Mouse (Mus musculus) ES-E14 (cell line): ENCODE data around the gene 4930523C07Rik. TPM values are rescaled to one million over a fixed set of nuclear protein-coding genes. Genes with fewer than 3 reads are reported as not detected.

ENCODE experiments used
- DNase-seq: peaks from one replicate; pipeline ENCODE4 v3.0.0-alpha.2; 2013; ENCODE audit warnings: low read depth, low spot score
- H3K27ac ChIP-seq: 2 replicates; pipeline ENCODE4 v1.5.1; 2012; ENCODE audit warnings: low read depth, mild to moderate bottlenecking, low read length, moderate library complexity, mixed read lengths; ENCODE audit not compliant: poor library complexity, insufficient read depth, severe bottlenecking
- H3K36me3 ChIP-seq: 2 replicates; pipeline ENCODE4 v1.6.1; 2012; ENCODE audit warnings: mild to moderate bottlenecking, low read length, moderate library complexity, mixed read lengths; ENCODE audit not compliant: control insufficient read depth, poor library complexity, insufficient read depth, severe bottlenecking
- H3K4me1 ChIP-seq, 2 experiments: fragments of 150-350 bp in 1 of 2; sonication (generic) in 1 of 2; 2 replicates each; pipeline ENCODE4 v1.6.1; 2012; ENCODE audit warnings: low read length in 2 of 2, mild to moderate bottlenecking in 1 of 2, mixed read lengths in 1 of 2; ENCODE audit not compliant: control insufficient read depth in 2 of 2, insufficient read depth in 2 of 2, poor library complexity in 1 of 2
- H3K4me3 ChIP-seq, 2 experiments: fragments of 150-350 bp in 1 of 2; sonication (generic) in 1 of 2; 2 replicates each; pipeline ENCODE4 v1.5.1; 2012; ENCODE audit warnings: low read length in 2 of 2, low read depth in 1 of 2, mild to moderate bottlenecking in 1 of 2, mixed read lengths in 1 of 2; ENCODE audit not compliant: insufficient read depth in 1 of 2, poor library complexity in 1 of 2, severe bottlenecking in 1 of 2
- H3K9ac ChIP-seq: 2 replicates; pipeline ENCODE4 v1.6.1; 2012; ENCODE audit warnings: low read depth, mild to moderate bottlenecking, low read length, mixed read lengths; ENCODE audit not compliant: poor library complexity, insufficient read depth, severe bottlenecking
- H3K9me3 ChIP-seq: fragments of 150-350 bp; sonication (generic); 2 replicates; pipeline ENCODE4 v1.6.1; 2012; ENCODE audit warnings: low read depth, mild to moderate bottlenecking, low read length; ENCODE audit not compliant: control insufficient read depth, insufficient read depth
- CHD2 ChIP-seq: IDR thresholded peaks from 2 replicates; pipeline ENCODE4 v1.6.1; 2014; ENCODE audit warnings: mild to moderate bottlenecking, low read depth, low read length, inconsistent platforms
- HCFC1 ChIP-seq: IDR thresholded peaks from 2 replicates; pipeline ENCODE4 v1.6.1; 2012; ENCODE audit warnings: low read length, inconsistent platforms, borderline replicate concordance; ENCODE audit not compliant: insufficient read depth
- MAFK ChIP-seq: IDR thresholded peaks from 2 replicates; pipeline ENCODE4 v1.6.1; 2014; ENCODE audit warnings: mild to moderate bottlenecking, low read depth, low read length, inconsistent platforms; ENCODE audit not compliant: insufficient read depth
- ZC3H11A ChIP-seq: IDR thresholded peaks from 2 replicates; pipeline ENCODE4 v1.6.1; 2012; ENCODE audit warnings: low read depth, mild to moderate bottlenecking, inconsistent platforms, low read length, borderline replicate concordance
- ZNF384 ChIP-seq: IDR thresholded peaks from 2 replicates; pipeline ENCODE4 v1.6.1; 2012; ENCODE audit warnings: low read depth, low read length, inconsistent platforms
- in situ Hi-C, 2 experiments: fragments of 600-800 bp; cut with MboI; formaldehyde crosslinking; loops; one replicate each; pipeline ENCODE4 v1.15.1; 2025; ENCODE audit warnings: low sequenced_read_pairs in 2 of 2, inconsistent platforms in 1 of 2; ENCODE audit not compliant: unreplicated experiment in 2 of 2
- total RNA-seq: library from RNA; depleted of rRNA; stranded (reverse); fragments of 300-350 nt; gene quantifications from 2 replicates; pipeline ENCODE4 v1.2.3, GENCODE M21; 2012; rRNA removed

Gene 4930523C07Rik
- total RNA-seq, 1 experiment = 0.45 TPM

GRCm38 (mm10) chr1:160123957-160124356 lies 79.8 kb downstream of the 4930523C07Rik start:
- TF ChIP-seq MAFK (no peak), HCFC1 (no peak), ZC3H11A (no peak), ZNF384 (no peak), CHD2 (no peak)
- DNase-seq = no peak
- no peak overlapping the region for H3K4me3 ChIP-seq
- in situ Hi-C loops = no loop called here
- no peaks in the 10 kb centered on the region for H3K36me3 ChIP-seq
- H3K9ac ChIP-seq = no peak overlapping the region
- no peak overlapping the region for H3K27ac ChIP-seq
- no peaks in the 10 kb centered on the region for H3K9me3 ChIP-seq
- no peaks in the 10 kb centered on the region for H3K4me1 ChIP-seq

Other genes starting within 250 kb of the 4930523C07Rik start
- 0.11 and 0.18 TPM in 2 replicates for gene Tnn, start 109.2 kb downstream of the 4930523C07Rik start, total RNA-seq
- gene Mrps14, start 150.8 kb downstream of the 4930523C07Rik start, total RNA-seq = 70.3 and 71.6 TPM in 2 replicates
- 161 and 184 TPM in 2 replicates for gene Cacybp, start 168.5 kb downstream of the 4930523C07Rik start, total RNA-seq